Mouse (Mus musculus): ENCODE data around the gene Hoxc11. TPM values are rescaled to one million over a fixed set of nuclear protein-coding genes. Genes with fewer than 3 reads are reported as not detected.

Gene Hoxc11
- total and polyA plus RNA-seq, 3 experiments = not detected

DNA sequence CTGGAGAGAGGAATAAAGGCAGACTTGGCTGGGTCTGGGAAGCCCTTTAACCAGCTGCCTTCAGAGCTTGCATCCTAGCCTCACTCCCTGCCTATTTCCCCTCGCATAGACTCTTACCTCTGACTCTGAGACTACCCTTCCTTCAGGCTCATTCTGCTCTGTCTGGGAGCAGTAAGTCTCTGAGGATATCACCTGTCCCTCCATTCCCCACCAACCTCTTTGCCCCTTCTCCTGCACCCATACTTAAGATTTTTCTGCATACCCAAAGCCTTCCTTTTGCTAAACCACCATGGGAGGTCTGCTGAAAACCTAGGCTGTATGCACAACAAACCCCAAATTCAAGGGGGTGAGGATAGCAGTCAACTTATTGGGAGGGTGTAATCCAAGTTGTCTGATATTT lies 25.7 kb downstream of the Hoxc11 start:
- no peak for DNase-seq (ENCODE audit: low read depth, low spot score)
- no peak overlapping the region for H3K4me3 ChIP-seq (ENCODE audit: control insufficient read depth in 1 of 2, insufficient read depth in 1 of 2, low read depth in 2 of 2, low read length in 2 of 2)
- no peaks in the 10 kb centered on the region for H3K27me3 ChIP-seq (ENCODE audit: control insufficient read depth in 1 of 2, insufficient read depth in 2 of 2, low read length in 2 of 2)
- TF ChIP-seq TCF12 (IDR thresholded peaks at IDR 0.05; ENCODE audit: low read depth, low read length) (no peak), ELF1 (IDR thresholded peaks at IDR 0.05; ENCODE audit: low read depth, low read length) (no peak), POLR2A (IDR thresholded peaks at IDR 0.05; ENCODE audit: control insufficient read depth in 1 of 2, insufficient read depth in 1 of 2, low read depth in 1 of 2, low read length in 2 of 2, poor library complexity in 1 of 2) (no peak), GATA1 (IDR thresholded peaks at IDR 0.05; ENCODE audit: low read depth, low read length) (no peak), RAD21 (IDR thresholded peaks at IDR 0.05; ENCODE audit: low read depth, low read length) (no peak), BHLHE40 (IDR thresholded peaks at IDR 0.05; ENCODE audit: borderline replicate concordance, low read depth, low read length) (no peak), TBP (IDR thresholded peaks at IDR 0.05; ENCODE audit: low read depth, low read length) (no peak), CHD1 (IDR thresholded peaks at IDR 0.05; ENCODE audit: low read depth, low read length) (no peak)
- no peak overlapping the region for H3K27ac ChIP-seq (ENCODE audit: control insufficient read depth, low read depth, low read length)
- no peaks in the 10 kb centered on the region for H3K9me3 ChIP-seq (replicated peaks; ENCODE audit: insufficient read depth, low read length)
- H3K4me1 ChIP-seq (ENCODE audit: control insufficient read depth in 1 of 2, insufficient read depth in 2 of 2, low read length in 2 of 2) = peaks cover 16 to 23% of the 10 kb centered on the region in 2 experiments
- H3K36me3 ChIP-seq (ENCODE audit: control insufficient read depth in 1 of 2, insufficient read depth in 2 of 2, low read length in 2 of 2) = peaks cover 0 to 18% of the 10 kb centered on the region in 2 experiments; a peak in 3 of 4 replicates
- H3K9ac ChIP-seq (ENCODE audit: control insufficient read depth, low read depth, low read length, poor library complexity, severe bottlenecking) = no peak overlapping the region
- H3K79me2 ChIP-seq (ENCODE audit: control insufficient read depth, insufficient read depth, low read length, poor library complexity) = peaks cover 53% of the 10 kb centered on the region

DNA sequence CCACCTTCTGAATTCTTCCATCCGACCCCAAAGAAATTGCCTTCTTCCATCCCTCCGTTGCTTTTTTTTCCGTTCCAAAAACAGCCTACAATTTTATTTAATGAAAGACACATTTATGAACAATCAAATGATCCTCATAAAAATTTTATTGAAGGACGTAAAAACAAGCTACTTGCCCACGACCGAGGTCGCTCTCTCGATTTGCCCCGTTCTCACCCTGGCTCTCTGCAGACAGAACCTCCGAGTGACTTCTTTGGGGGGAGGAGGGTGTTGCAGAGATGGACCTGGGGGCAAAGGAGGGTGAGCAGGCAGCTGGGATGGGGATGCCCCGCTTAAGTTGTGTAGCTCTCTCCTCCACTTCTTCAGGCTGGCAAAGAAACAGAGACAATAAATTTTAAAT lies 26.1 kb downstream of the Hoxc11 start:
- Histone ChIP-seq H3K9me3 (replicated peaks; ENCODE audit: insufficient read depth, low read length) (no peaks in the 10 kb centered on the region), H3K9ac (ENCODE audit: control insufficient read depth, low read depth, low read length, poor library complexity, severe bottlenecking) (peak overlapping the region; percentile 56; the same call in 1 of the 2 replicates), H3K36me3 (ENCODE audit: control insufficient read depth in 1 of 2, insufficient read depth in 2 of 2, low read length in 2 of 2) (peaks cover 0 to 18% of the 10 kb centered on the region in 2 experiments; a peak in 3 of 4 replicates), H3K27me3 (ENCODE audit: control insufficient read depth in 1 of 2, insufficient read depth in 2 of 2, low read length in 2 of 2) (no peaks in the 10 kb centered on the region), H3K4me3 (ENCODE audit: control insufficient read depth in 1 of 2, insufficient read depth in 1 of 2, low read depth in 2 of 2, low read length in 2 of 2) (no peak overlapping the region), H3K27ac (ENCODE audit: control insufficient read depth, low read depth, low read length) (no peak overlapping the region), H3K4me1 (ENCODE audit: control insufficient read depth in 1 of 2, insufficient read depth in 2 of 2, low read length in 2 of 2) (peaks cover 16 to 23% of the 10 kb centered on the region in 2 experiments), H3K79me2 (ENCODE audit: control insufficient read depth, insufficient read depth, low read length, poor library complexity) (peaks cover 51% of the 10 kb centered on the region)
- DNase-seq (ENCODE audit: low read depth, low spot score) = no peak
- TF ChIP-seq E2F4 (IDR thresholded peaks at IDR 0.05; ENCODE audit: borderline replicate concordance, low read depth, low read length) = no peak
- no peak for TF ChIP-seq EP300 (IDR thresholded peaks at IDR 0.05; ENCODE audit: low read depth in 1 of 2, low read length in 2 of 2)

GRCm38 (mm10) chr15:102980912-102981311 lies 26.7 kb downstream of the Hoxc11 start:
- no peak overlapping the region for H3K27ac ChIP-seq (ENCODE audit: control insufficient read depth, low read depth, low read length)
- no peak for TF ChIP-seq ZKSCAN1 (IDR thresholded peaks at IDR 0.05; ENCODE audit: low read depth, low read length)
- TF ChIP-seq JUND (IDR thresholded peaks at IDR 0.05; ENCODE audit: low read depth, low read length) = no peak
- TF ChIP-seq MYB (IDR thresholded peaks at IDR 0.05; ENCODE audit: low read depth, low read length) = no peak
- no peak for TF ChIP-seq MAX (IDR thresholded peaks at IDR 0.05; ENCODE audit: low read length)
- no peak for TF ChIP-seq BHLHE40 (IDR thresholded peaks at IDR 0.05; ENCODE audit: borderline replicate concordance, low read depth, low read length)
- TF ChIP-seq ETS1 (IDR thresholded peaks at IDR 0.05; ENCODE audit: low read depth, low read length) = no peak
- TF ChIP-seq POLR2AphosphoS5 (IDR thresholded peaks at IDR 0.05; ENCODE audit: borderline replicate concordance, low read depth, low read length) = no peak
- no peak for TF ChIP-seq SMC3 (IDR thresholded peaks at IDR 0.05; ENCODE audit: low read depth, low read length)
- no peak for TF ChIP-seq GABPA (IDR thresholded peaks at IDR 0.05; ENCODE audit: low read depth, low read length)
- no peak for TF ChIP-seq TCF12 (IDR thresholded peaks at IDR 0.05; ENCODE audit: low read depth, low read length)
- TF ChIP-seq CHD1 (IDR thresholded peaks at IDR 0.05; ENCODE audit: low read depth, low read length) = no peak
- no peak for TF ChIP-seq USF1 (IDR thresholded peaks at IDR 0.05; ENCODE audit: low read depth, low read length)
- H3K4me1 ChIP-seq (ENCODE audit: control insufficient read depth in 1 of 2, insufficient read depth in 2 of 2, low read length in 2 of 2) = peaks cover 16 to 23% of the 10 kb centered on the region in 2 experiments
- peak; percentile 50 for DNase-seq (ENCODE audit: low read depth, low spot score)
- H3K36me3 ChIP-seq (ENCODE audit: control insufficient read depth in 1 of 2, insufficient read depth in 2 of 2, low read length in 2 of 2) = peaks cover 0 to 18% of the 10 kb centered on the region in 2 experiments; a peak in 3 of 4 replicates
- peak overlapping the region; percentile 56 for H3K9ac ChIP-seq (ENCODE audit: control insufficient read depth, low read depth, low read length, poor library complexity, severe bottlenecking)
- H3K4me3 ChIP-seq (ENCODE audit: control insufficient read depth in 1 of 2, insufficient read depth in 1 of 2, low read depth in 2 of 2, low read length in 2 of 2) = peak overlapping the region; percentile 65 to 81
- no peaks in the 10 kb centered on the region for H3K27me3 ChIP-seq (ENCODE audit: control insufficient read depth in 1 of 2, insufficient read depth in 2 of 2, low read length in 2 of 2)
- no peaks in the 10 kb centered on the region for H3K9me3 ChIP-seq (replicated peaks; ENCODE audit: insufficient read depth, low read length)
- peaks cover 48% of the 10 kb centered on the region for H3K79me2 ChIP-seq (ENCODE audit: control insufficient read depth, insufficient read depth, low read length, poor library complexity)
